Mouse (Mus musculus) heart, postnatal 0 days (tissue): ENCODE results near the gene Iqcf1. TPM values are rescaled to one million over a fixed set of nuclear protein-coding genes. Genes with fewer than 3 reads are reported as not detected.
A peak's percentile ranks its signal among the peaks of the same experiment; 100 is the strongest.

Experiments
- ATAC-seq: fragments of 200-750 bp; cut with Nextera tagmentation; 2 replicates; pipeline ENCODE4 v1.8.0; 2017; ENCODE audit warnings: low read depth, moderate number of reproducible peaks, moderate library complexity; ENCODE audit not compliant: insufficient read depth
- DNase-seq: peaks from one replicate; pipeline ENCODE4 v3.0.0-alpha.2; 2016; ENCODE audit warnings: low spot score
- H3K27ac ChIP-seq: fragments of 300-500 bp; sonication (generic); 2 replicates; pipeline ENCODE4 v1.5.1; 2014; ENCODE audit warnings: low read depth, mild to moderate bottlenecking
- H3K27me3 ChIP-seq: fragments of 300-500 bp; sonication (generic); 2 replicates; pipeline ENCODE4 v1.6.1; 2014; ENCODE audit warnings: low read length, mixed read lengths; ENCODE audit not compliant: control insufficient read depth, insufficient read depth
- H3K36me3 ChIP-seq: fragments of 300-500 bp; sonication (generic); replicated peaks from 2 replicates; pipeline ENCODE4 v1.6.1; 2014; ENCODE audit warnings: low read length, mixed read lengths; ENCODE audit not compliant: control insufficient read depth, insufficient read depth
- H3K4me1 ChIP-seq: fragments of 300-500 bp; sonication (generic); 2 replicates; pipeline ENCODE4 v1.6.1; 2014; ENCODE audit warnings: antibody characterized with exemption; ENCODE audit not compliant: control insufficient read depth, insufficient read depth
- H3K4me2 ChIP-seq: fragments of 300-500 bp; sonication (generic); 2 replicates; pipeline ENCODE4 v1.6.1; 2014; ENCODE audit warnings: low read depth, mild to moderate bottlenecking, low read length, moderate library complexity
- H3K4me3 ChIP-seq: fragments of 300-500 bp; sonication (generic); 2 replicates; pipeline ENCODE4 v1.5.1; 2014; ENCODE audit warnings: low read depth, low read length
- H3K9ac ChIP-seq: fragments of 300-500 bp; sonication (generic); replicated peaks from 2 replicates; pipeline ENCODE4 v1.6.1; 2014; ENCODE audit warnings: low read depth, low read length, mixed read lengths
- H3K9me3 ChIP-seq: fragments of 300-500 bp; sonication (generic); replicated peaks from 2 replicates; pipeline ENCODE4 v1.6.1; 2016; ENCODE audit warnings: low read length; ENCODE audit not compliant: control insufficient read depth
- CTCF ChIP-seq: IDR thresholded peaks from 2 replicates; pipeline ENCODE4 v1.5.1; 2016; ENCODE audit warnings: antibody characterized with exemption, control low read depth, low read depth
- EP300 ChIP-seq: IDR thresholded peaks from 2 replicates; pipeline ENCODE4 v1.6.1; 2016; ENCODE audit warnings: antibody characterized with exemption, low read depth
- WGBS: fragments of 180-500 bp; shearing (Covaris S2); extraction: QIAGEN DNeasy Blood & Tissue Kit; methylation state at CpG from one replicate; pipeline ENCODE4 v1.1.7; 2014; 5-methylcytosine and 5-hydroxymethylcytosine counted together
- polyA plus RNA-seq: library from polyadenylated mRNA; unstranded; fragments of >200 nt; fragmentation: Nextera tagmentation; extraction: Ambion mirVana; gene quantifications from 2 replicates; pipeline ENCODE4 v1.2.1, GENCODE M21; 2015
- total RNA-seq: library from RNA; depleted of rRNA; stranded (reverse); fragments of >200 nt; gene quantifications from 2 replicates; pipeline ENCODE4 v1.2.3, GENCODE M21; 2014; ENCODE audit warnings: low replicate concordance; rRNA removed

Gene Iqcf1
- not detected in 2 replicates for total RNA-seq
- polyA plus RNA-seq: not detected in 2 replicates

GRCm38 (mm10) chr9:106499667-106500066 lies at the start of gene Iqcf1:
TSS of gene Iqcf1 (plus strand) at chr9:106499967.
- no peak within 1 kb of the TSS for H3K4me3 ChIP-seq
- no peaks in the 10 kb centered on the region for H3K4me1 ChIP-seq
- no peaks in the 10 kb centered on the region for H3K27me3 ChIP-seq
- H3K4me2 ChIP-seq: no peak within 1 kb of the TSS
- WGBS: 85% methylated on average over 6 of the region's 6 CpGs
- no peak within 1 kb of the TSS for H3K9ac ChIP-seq
- no peak for ATAC-seq
- H3K27ac ChIP-seq: no peak within 1 kb of the TSS
- TF ChIP-seq CTCF: no peak
- TF ChIP-seq EP300: no peak
- H3K9me3 ChIP-seq: no peaks in the 10 kb centered on the region
- H3K36me3 ChIP-seq: no peaks in the 10 kb centered on the region
- no peak for DNase-seq

DNA sequence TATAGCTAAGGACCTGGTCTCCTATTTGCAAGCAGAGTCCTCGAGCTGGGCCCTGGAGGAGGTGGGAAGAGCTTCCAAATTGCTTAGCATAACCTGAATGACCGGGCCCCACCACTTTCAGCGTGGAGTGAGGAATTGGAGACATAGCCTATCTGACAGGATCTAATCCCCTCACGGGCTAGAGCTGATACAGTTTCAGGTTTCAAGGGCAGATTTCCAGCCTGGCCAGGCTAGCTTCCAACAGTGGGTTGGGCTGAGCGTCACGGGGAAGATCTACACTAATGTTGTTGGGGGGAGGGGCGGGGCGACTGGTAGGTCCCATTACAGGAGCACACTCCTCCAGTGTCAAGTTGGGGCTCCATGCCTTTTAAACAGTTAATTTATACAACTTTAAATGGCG lies 49.1 kb upstream of the Iqcf1 start:
- TF ChIP-seq EP300 (no peak), CTCF (no peak)
- H3K4me3 ChIP-seq: no peak overlapping the region
- H3K36me3 ChIP-seq: no peaks in the 10 kb centered on the region
- no peaks in the 10 kb centered on the region for H3K27me3 ChIP-seq
- no peak overlapping the region for H3K27ac ChIP-seq
- H3K9me3 ChIP-seq: no peaks in the 10 kb centered on the region
- DNase-seq (no peak), ATAC-seq (no peak)
- H3K4me2 ChIP-seq: 0 out of 2 replicates have a peak overlapping the region, but pooled peaks have one; percentile 19
- 17% methylated on average over 9 of the region's 9 CpGs for WGBS
- peaks cover 52% of the 10 kb centered on the region for H3K4me1 ChIP-seq
- H3K9ac ChIP-seq: no peak overlapping the region

- no peak overlapping the region for H3K4me2 ChIP-seq
- DNase-seq: no peak
- no peak overlapping the region for H3K27ac ChIP-seq
- no peak overlapping the region for H3K9ac ChIP-seq
- no peaks in the 10 kb centered on the region for H3K36me3 ChIP-seq
- TF ChIP-seq EP300: no peak
- no peak for TF ChIP-seq CTCF
- H3K4me3 ChIP-seq: no peak overlapping the region
- ATAC-seq: no peak
- H3K4me1 ChIP-seq: peaks cover 58% of the 10 kb centered on the region
- 75% methylated on average over 11 of the region's 11 CpGs for WGBS
- H3K27me3 ChIP-seq: no peaks in the 10 kb centered on the region
- no peaks in the 10 kb centered on the region for H3K9me3 ChIP-seq
Observed at GRCm38 (mm10) chr9:106451298-106451697, 48.5 kb upstream of the Iqcf1 start.

GRCm38 (mm10) chr9:106451899-106452298 lies 47.9 kb upstream of the Iqcf1 start:
- H3K27ac ChIP-seq: no peak overlapping the region
- H3K4me3 ChIP-seq: no peak overlapping the region
- ATAC-seq (no peak), DNase-seq (no peak)
- no peaks in the 10 kb centered on the region for H3K9me3 ChIP-seq
- H3K9ac ChIP-seq: no peak overlapping the region
- no peak overlapping the region for H3K4me2 ChIP-seq
- 63% methylated on average over 2 of the region's 2 CpGs for WGBS
- H3K4me1 ChIP-seq: peaks cover 64% of the 10 kb centered on the region
- H3K36me3 ChIP-seq: no peaks in the 10 kb centered on the region
- no peaks in the 10 kb centered on the region for H3K27me3 ChIP-seq
- TF ChIP-seq CTCF (no peak), EP300 (no peak)

- DNase-seq (no peak), ATAC-seq (no peak)
- 63% methylated on average over 6 of the region's 6 CpGs for WGBS
- Histone ChIP-seq H3K27me3 (no peaks in the 10 kb centered on the region), H3K4me2 (no peak overlapping the region), H3K4me3 (no peak overlapping the region), H3K4me1 (peaks cover 69% of the 10 kb centered on the region), H3K36me3 (no peaks in the 10 kb centered on the region), H3K9ac (no peak overlapping the region), H3K27ac (no peak overlapping the region), H3K9me3 (no peaks in the 10 kb centered on the region)
- TF ChIP-seq CTCF (no peak), EP300 (no peak)
Observed at GRCm38 (mm10) chr9:106452351-106452750, 47.4 kb upstream of the Iqcf1 start.

DNA sequence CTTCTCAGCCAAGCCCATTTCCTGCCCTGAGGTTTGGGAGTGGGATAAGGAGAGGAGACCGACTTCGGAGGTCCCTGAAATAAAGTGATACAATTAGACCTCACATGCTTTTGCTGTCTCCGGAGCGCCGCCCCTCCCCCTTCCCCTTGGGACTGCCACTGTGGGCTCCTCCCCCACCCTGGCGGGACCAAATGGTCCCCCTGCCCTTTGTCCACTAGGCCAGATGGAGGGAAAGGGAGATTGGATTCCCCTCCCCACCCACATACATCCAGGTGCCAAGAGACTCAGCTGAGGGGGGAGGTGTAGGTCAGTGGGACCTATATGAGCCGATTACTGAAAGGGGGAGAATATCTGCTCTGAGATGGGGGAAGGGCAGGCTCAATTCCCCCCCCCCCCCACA lies 46.9 kb upstream of the Iqcf1 start:
- TF ChIP-seq CTCF (no peak), EP300 (no peak)
- H3K27me3 ChIP-seq: no peaks in the 10 kb centered on the region
- 5% methylated on average over 7 of the region's 7 CpGs for WGBS
- peak overlapping the region; percentile 72 for H3K4me3 ChIP-seq
- peaks cover 70% of the 10 kb centered on the region for H3K4me1 ChIP-seq
- ATAC-seq (no peak), DNase-seq (no peak)
- no peaks in the 10 kb centered on the region for H3K36me3 ChIP-seq
- no peak overlapping the region for H3K9ac ChIP-seq
- no peaks in the 10 kb centered on the region for H3K9me3 ChIP-seq
- peak overlapping the region; percentile 65 for H3K4me2 ChIP-seq
- H3K27ac ChIP-seq: peak overlapping the region; percentile 78; the same call in 1 of the 2 replicates
